Mouse (Mus musculus): ENCODE measurements at regions not wholly inside any gene's neighbourhood (a gene's known extent, or its start where the extent isn't known, plus 50 kb on each side); places are given as distances from the start of the nearest gene placed in this dataset.

DNA sequence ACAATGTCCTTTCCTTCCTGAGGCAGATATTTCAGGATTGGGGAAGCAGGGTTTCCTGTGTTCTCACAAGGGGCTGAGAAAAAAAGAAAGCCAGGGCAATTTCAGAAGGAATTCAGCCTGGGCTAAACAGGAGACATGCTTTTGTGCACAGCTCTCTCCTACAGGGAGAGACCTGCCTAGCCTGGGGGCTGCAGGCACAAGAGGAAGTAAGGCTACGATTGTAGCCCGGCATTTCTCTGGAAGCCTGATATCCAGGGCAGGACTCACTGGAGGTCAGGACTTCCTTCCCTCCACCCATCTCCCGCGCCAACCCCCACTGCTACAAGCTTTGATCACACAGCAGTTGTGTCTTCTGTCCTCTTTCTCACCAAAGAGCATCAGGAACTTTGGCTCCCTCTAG is 136.5 kb downstream of the Foxo1 start:
- TF ChIP-seq CTCF (IDR thresholded peaks at IDR 0.05; ENCODE audit: low read depth) (0 out of 2 replicates have a peak, but pooled peaks have one; percentile 5), EP300 (IDR thresholded peaks at IDR 0.05; ENCODE audit: low read depth) (no peak; the same call in none of the 2 replicates)
- Histone ChIP-seq H3K9me3 (ENCODE audit: low read length) (no peaks in the 10 kb centered on the region), H3K9ac (replicated peaks) (no peak overlapping the region), H3K27ac (ENCODE audit: low read depth) (no peak overlapping the region), H3K27me3 (ENCODE audit: insufficient read depth, low read length) (0 out of 2 replicates have a peak, but pooled peaks cover 3% of the 10 kb centered on the region), H3K4me1 (ENCODE audit: insufficient read depth) (peaks cover 15% of the 10 kb centered on the region), H3K36me3 (replicated peaks; ENCODE audit: insufficient read depth, low read length) (no peaks in the 10 kb centered on the region), H3K4me2 (ENCODE audit: low read depth, low read length) (no peak overlapping the region), H3K4me3 (ENCODE audit: low read depth, low read length) (no peak overlapping the region)
- WGBS (ENCODE audit: insufficient replicate concordance), result 7% methylated on average over 4 of the region's 4 CpGs
- DNase-seq, result no peak
- peak; percentile 58; the same call in 1 of the 2 replicates for ATAC-seq

DNA sequence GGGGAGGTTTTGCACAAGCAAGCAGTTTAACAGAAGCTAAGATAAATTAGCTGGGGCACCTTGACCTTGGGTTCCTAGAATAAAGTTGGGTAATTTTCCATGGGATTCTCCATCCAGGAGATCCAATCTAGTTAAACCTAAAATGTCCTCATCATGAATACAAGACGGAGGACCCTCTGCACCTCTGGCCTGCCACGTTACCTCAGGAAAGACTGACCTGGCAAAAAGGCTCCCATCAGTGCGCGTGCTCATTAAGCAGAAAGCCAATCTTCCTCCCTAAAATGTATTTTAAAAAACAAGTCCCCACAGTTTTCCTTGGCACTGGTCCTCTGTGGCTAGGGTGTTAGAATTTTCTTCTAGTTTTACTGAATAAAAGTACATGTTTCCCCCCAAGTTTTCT is 134.9 kb downstream of the Foxo1 start:
- Histone ChIP-seq H3K27ac (ENCODE audit: low read depth) (no peak overlapping the region), H3K4me1 (ENCODE audit: insufficient read depth) (peaks cover 24% of the 10 kb centered on the region), H3K36me3 (replicated peaks; ENCODE audit: insufficient read depth, low read length) (no peaks in the 10 kb centered on the region), H3K4me3 (ENCODE audit: low read depth, low read length) (no peak overlapping the region), H3K27me3 (ENCODE audit: insufficient read depth, low read length) (0 out of 2 replicates have a peak, but pooled peaks cover 3% of the 10 kb centered on the region), H3K4me2 (ENCODE audit: low read depth, low read length) (no peak overlapping the region), H3K9ac (replicated peaks) (no peak overlapping the region), H3K9me3 (ENCODE audit: low read length) (no peaks in the 10 kb centered on the region)
- WGBS (ENCODE audit: insufficient replicate concordance), result 96% methylated on average over 4 of the region's 4 CpGs
- no peak for TF ChIP-seq EP300 (IDR thresholded peaks at IDR 0.05; ENCODE audit: low read depth)
- no peak for TF ChIP-seq CTCF (IDR thresholded peaks at IDR 0.05; ENCODE audit: low read depth)
- ATAC-seq, result no peak
- DNase-seq, result no peak

All from liver, postnatal 0 days (tissue).